Mouse (Mus musculus) right cerebral cortex, postnatal 36 days (tissue): ENCODE results near the gene Slc22a14.
A peak's percentile ranks its signal among the peaks of the same experiment; 100 is the strongest.
"Not testable (repeated sequence)": the region's sequence is repeated elsewhere in the genome, so short reads cannot be mapped to it uniquely, and the experiment has no call there.

Source experiments
- DNase-seq, 2 experiments: peaks; one replicate each; pipeline ENCODE4 v3.0.0; 2022; ENCODE audit warnings: low spot score in 2 of 2, mixed read lengths in 1 of 2

Slc22a14 gene

GRCm38 (mm10) chr9:119260825-119261224, 104.5 kb downstream of the Slc22a14 start:
- no peak for DNase-seq

- DNase-seq: no peak
Measured at GRCm38 (mm10) chr9:119258785-119259184, 106.6 kb downstream of the Slc22a14 start.

DNA sequence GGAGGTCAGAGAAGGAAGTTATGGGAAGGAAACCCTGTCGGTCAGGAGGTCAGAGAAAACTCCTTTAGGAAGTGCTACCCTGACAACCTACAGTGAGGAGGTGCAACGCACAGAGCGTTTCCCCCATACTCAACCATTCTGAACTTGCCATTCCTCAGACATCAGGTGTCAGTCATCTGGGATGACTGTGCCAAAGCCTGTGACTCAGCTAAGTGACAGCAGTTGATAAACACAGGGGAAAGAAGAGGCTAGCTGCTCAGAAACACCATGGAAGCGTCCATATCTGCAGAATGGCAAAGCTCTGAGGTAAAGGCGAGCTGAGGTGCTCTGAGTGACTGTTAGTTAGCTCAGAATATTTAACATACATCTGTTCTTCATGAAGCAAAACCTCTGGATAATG, 107.2 kb downstream of the Slc22a14 start:
- no peak for DNase-seq

DNA sequence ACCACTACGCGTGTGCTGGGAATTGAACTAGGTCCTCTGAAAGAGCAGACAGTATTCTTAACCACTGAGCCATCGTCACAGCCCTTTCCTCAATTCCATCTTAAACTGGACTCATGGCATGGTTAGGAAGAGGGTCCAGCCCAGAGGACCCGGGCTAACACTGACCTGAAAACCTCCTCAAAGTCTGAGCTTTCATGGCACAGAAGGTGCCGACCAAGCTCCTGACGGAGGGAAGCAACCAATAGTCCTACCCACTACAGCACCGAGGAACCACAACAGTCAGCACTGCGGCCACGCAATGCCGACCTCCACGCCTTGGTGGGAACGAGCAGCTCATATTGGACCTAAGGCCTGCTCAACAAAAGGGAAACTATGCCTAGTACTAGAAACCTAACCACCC, 109.2 kb downstream of the Slc22a14 start:
- no peak for DNase-seq

DNA sequence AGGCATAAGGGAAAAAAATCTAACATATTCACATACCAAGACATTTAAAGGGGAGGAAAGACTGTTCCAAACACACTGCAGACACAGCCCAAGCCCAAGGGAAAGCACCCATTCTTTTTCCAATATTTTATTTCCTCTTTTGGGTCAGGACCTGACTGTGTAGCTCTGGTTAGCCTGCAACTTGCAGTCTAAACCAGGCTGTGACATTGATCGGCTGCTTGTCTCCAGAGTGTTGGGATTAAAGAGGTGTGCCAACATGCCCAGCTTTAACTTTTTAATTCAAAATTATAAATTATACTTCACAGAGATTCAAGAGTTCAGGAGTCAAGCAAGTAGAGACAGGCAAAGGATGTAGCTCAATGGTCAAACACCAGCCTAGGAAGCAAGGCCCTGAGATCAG, 110.3 kb downstream of the Slc22a14 start:
- DNase-seq: no peak

DNA sequence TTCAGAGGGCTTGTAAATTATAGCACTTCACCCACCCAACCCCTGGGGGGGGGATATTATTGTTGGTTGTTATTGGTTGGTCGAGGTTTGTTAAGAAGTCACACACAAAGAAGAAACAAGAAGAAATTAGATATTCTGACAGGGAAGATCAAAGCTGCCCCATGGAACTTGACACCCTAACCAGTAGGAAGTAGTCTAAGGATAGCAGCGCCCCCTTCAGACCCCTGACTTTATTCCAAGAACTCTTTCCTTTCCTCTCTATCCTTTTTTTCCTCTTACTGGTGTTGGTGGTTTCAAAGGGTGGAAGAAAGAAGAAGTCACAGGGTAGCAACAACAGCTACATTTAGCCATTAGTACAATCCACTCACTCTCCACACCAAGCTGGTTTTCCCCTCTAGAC, 111.2 kb downstream of the Slc22a14 start:
- DNase-seq: no peak

DNA sequence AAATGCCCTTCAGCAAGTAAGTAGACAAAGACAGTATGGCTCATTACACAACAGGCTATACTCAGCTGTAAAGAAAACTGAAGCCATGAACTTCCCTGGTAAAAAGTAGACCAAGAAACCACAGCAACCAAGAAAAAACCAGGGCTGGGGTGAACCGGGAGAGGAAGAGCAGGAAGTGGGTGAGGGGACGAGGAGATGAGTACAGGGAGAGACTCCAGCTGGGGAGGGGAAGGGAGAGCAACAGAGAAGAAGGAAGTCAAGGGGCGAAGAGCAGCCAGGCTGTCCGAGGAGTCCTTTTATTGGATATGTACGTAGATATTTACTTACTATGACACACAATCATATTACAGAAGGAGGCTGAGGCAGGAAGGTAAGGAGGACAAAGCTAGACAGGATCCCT, 117.4 kb downstream of the Slc22a14 start:
- DNase-seq: no peak

DNA sequence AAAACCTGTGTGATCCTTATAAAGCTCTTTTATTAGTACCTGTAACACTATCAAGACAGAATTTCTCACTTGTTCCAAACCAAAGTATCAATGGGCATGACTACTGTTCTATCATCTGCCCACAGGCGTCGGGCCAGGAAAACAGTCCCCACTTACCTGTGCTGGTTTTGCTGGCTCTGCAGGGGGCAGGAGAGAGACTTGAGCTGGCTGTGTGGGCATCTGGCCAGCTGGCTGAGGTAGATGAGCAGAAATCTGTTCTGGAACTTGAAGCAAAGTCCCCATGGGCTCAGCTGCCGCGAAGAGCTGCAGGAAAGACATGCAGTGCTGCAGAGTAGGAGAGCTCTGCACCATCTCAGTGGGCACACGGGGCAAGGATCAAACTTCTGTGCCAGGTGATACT, 118.5 kb downstream of the Slc22a14 start:
- DNase-seq: no peak

GRCm38 (mm10) chr9:119243981-119244380, 121.4 kb downstream of the Slc22a14 start:
- no peak for DNase-seq

DNA sequence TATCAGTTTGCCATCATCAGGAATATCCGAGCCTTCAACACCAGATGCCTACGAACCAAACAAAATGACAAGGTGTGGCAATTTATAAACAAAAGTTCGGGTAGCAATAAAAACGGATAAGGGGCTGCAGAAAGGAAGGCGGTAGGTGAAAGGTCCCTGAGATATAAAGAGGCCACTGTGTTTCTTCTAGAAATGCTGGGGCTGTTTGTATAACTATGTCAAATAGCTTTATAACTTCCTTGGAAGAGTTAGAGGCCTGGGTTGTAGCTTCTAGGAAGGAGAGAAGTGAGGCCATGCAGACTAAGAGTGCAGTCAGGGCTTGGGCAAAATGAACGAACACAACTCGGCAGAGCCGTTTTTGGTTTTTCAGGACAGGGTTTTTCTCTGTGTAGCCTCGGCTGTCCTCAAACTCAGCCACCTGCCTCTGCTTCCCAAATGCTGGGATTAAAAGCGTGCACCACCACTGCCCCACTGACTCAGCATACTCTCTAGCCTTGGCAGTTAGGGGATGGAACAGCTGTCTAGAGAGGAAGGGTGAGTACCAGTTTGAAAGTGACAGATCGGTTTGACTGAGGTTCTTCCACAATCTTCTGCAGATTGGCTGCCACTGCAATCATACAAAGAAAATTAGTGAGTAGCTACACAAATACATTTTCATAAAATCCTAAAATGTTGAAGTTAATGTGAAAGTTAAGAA, 124.0 kb downstream of the Slc22a14 start:
- no peak for DNase-seq

- DNase-seq: peak in 1 of 2 experiments; percentile 15
Measured at GRCm38 (mm10) chr9:119240286-119240997, 124.9 kb downstream of the Slc22a14 start.

- DNase-seq: no peak
Measured at GRCm38 (mm10) chr9:119239274-119239673, 126.1 kb downstream of the Slc22a14 start.

DNA sequence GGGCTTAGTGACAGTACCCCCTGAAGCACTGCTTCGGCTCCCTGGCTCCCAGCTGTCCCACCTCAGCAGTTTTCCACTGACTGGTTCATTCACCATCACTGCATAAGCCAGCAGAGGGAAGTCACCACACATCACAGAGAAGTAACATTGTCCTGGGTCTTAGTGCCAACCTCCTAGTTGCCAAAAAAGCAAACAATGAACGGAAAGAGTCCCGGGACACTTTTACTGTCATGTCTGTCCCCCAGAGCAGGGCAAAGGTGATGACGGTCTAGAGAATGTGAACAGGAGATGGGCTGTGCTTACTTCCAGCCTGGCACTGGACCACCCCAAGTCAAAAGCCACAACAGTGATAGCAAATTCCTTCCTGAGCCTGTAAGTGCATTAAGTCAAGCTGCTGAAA, 126.6 kb downstream of the Slc22a14 start:
- no peak for DNase-seq

DNA sequence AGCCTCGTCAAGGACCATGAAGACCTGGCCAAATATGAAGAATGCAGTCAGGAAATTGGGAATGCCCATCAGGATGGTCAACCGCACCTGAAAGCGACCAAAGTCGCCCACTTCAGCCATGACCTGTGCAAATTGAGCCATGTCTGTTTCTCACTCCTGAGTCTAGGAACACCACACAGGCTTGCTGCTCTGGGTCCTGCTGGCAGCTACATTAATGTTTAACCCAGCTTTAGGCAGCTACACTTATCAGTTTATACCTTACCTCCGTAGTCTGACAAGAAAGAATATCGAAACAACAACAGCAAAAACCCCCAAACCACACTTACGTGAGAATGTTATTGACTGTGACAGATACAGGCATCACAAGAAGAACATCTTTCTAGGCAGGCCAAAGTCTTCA, 133.8 kb downstream of the Slc22a14 start:
- DNase-seq: no peak

DNA sequence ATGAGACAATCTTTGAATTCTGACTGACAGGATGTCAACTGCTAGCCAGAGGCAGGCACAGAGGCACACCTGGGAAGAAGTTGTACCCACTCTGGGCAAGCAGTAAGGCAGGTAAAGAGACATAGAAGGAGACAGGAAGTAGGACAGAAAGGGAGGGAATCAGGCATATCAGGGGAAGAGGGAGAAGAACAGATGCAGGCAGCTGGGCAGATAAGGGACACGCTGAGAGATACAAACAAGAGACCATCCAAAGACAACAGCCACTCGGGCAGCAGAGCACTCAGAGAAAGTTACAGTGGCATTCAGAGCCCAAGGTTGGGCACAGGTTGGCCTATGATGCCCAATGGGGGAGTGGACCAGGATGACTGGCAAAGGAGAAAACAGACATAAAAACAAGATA, 134.5 kb downstream of the Slc22a14 start:
- no peak for DNase-seq

DNA sequence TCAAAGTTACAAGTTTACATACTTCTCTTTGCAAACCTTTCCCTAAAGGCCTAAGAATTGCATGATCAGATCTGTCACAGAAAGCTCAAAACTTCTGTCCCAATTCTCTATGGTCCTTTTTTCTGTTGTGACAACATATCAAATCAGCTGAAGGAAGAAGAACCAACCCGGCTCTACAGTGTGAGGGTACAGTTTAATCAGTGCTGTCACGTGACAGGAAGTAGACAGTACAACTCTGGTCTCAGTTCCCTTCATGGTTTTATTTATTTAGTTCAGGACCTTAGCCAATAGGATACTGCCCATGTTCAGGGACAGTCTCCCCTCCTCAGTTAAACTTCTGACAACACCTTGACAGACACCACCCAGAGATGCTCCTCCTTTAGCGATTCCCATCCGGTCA, 145.1 kb downstream of the Slc22a14 start:
- DNase-seq: no peak

DNA sequence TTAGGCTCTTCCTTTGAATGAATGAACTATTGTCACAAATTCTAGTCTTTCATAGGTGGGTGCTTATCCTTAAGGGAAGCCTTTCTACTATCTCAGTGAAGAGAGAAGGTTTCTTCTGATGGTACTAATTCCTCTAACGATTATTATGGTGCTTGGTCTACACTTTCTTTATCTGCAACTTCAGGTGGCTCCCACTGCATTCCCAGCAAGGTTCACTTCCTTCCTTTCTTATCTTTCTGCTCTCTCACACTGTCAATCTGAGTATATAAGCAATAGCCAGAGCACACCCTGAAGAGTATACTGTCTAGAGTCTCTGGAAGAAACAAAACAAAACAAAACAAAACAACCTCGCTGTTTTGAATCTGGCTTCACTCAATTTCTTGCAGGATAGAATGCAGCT, 145.7 kb downstream of the Slc22a14 start:
- no peak for DNase-seq

DNA sequence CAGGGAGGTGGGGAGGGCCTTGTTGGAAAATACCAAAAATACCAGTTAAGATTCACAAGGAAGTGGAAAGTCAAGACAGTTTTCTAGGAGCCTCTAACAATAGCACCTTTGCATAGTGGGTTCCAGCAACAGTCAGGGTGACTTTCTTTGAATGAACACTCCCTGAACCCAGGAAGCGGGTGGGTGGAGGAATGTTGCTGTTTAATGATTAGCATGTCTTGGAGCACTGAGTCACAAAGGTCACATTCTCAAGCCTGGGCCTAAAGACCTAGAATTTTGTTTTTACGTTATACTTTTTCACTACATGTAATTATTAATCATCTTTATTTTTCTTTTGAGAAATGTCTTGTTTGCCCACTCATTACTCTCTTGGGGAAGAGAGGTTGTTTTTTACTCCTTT, 150.0 kb downstream of the Slc22a14 start:
- not testable (repeated sequence) for DNase-seq

DNA sequence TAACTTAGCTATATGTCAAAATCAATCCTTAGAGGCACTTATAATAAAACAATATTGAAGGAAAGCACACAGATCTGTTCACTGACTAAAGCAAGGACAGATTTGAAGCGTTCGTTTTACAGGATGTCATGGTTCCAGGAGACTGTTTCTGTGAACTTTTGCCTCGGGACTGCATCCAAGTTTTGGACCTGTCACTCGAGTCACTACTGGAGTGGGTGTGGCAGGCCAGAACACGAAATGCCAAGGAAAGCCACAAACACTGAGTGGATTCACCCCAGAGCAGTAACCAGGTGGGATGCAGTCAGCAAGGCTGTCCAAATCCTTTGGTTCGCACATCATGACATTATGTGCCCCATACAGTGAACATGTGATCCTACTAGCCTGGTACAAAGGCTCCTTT, 150.8 kb downstream of the Slc22a14 start:
- no peak for DNase-seq

DNA sequence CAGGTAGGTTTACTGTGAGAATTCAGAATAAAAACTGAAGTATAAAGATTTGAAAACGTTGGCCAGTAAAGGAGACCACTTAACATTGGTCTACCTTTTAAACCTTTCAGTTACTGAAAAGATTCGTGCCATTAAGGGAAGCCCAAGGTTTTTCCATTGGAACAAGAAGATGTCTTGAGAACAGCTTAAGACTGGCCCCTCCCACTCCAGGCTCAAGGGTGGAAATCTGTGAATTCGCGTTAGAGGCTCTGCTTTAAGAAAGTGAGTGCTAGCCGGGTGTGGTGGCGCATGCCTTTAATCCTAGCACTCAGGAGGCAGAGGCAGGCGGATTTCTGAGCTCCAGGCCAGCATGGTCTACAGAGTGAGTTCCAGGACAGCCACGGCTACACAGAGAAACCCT, 152.4 kb downstream of the Slc22a14 start:
- no peak for DNase-seq

DNA sequence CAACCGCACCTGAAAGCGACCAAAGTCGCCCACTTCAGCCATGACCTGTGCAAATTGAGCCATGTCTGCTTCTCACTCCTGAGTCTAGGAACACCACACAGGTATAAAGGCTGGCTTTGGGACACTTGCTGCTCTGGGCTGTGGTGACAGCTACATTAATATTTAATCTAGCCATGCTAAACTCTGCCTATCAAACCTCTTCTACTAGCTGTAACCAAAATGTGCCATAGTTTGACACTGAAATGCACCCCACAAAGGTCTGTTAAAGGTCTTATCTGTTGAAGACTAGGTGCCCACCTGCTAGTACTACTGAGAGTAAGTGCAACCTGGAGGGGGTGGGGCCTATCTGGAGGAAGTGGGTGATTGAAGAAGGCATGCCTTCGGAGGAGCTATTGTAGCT, 156.4 kb downstream of the Slc22a14 start, which contains the start of gene Slc22a13:
TSS of gene Slc22a13 (minus strand) at position 101 of the 400 bp plus-strand sequence.
- DNase-seq: no peak

DNA sequence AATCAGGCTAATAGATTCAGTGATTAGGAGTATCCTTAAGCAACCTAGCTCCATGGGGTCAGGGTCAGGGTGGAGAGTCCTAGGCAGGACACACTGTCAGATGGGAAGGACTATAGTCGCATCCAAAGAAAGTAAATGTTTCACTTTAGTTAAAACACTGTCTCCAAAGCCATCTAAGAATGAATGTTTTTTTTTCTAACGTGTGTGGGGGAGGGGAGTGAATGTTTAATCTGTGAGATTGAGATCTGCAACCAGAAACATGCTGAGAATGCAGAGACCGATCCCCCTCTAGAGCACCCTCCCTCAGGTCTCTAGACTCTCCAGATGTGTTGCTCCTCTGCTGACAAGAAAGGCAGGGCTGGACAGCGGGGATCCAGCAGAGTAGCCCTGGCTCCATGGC, 158.2 kb downstream of the Slc22a14 start:
- no peak for DNase-seq

- DNase-seq: no peak
Measured at GRCm38 (mm10) chr9:119206666-119207065, 158.7 kb downstream of the Slc22a14 start.
